Mouse (Mus musculus): ENCODE results near the gene Scfd2. TPM values are rescaled to one million over a fixed set of nuclear protein-coding genes. Genes with fewer than 3 reads are reported as not detected.

Scfd2 gene
- polyA plus RNA-seq, 1 experiment from 2014 or later, result 15.2 TPM

GRCm38 (mm10) chr5:74292050-74292449, 239.5 kb downstream of the Scfd2 start:
- no peaks in the 10 kb centered on the region for H3K36me3 ChIP-seq (ENCODE audit: control insufficient read depth, insufficient read depth, low read length)
- no peaks in the 10 kb centered on the region for H3K9me3 ChIP-seq (ENCODE audit: control insufficient read depth, low read length)
- ATAC-seq (ENCODE audit: low FRiP score, low TSS enrichment), result no peak
- 79% methylated on average over 2 of the region's 2 CpGs for WGBS
- TF ChIP-seq EP300 (optimal IDR thresholded peaks at IDR 0.05) (no peak), CTCF (IDR thresholded peaks at IDR 0.05; ENCODE audit: low read depth) (peak; percentile 60)
- no peaks in the 10 kb centered on the region for H3K27me3 ChIP-seq (ENCODE audit: control insufficient read depth, insufficient read depth, low read length)
- no peaks in the 10 kb centered on the region for H3K4me1 ChIP-seq (replicated peaks; ENCODE audit: control insufficient read depth, insufficient read depth)
- H3K4me2 ChIP-seq (replicated peaks; ENCODE audit: low read depth), result no peak overlapping the region
- no peak overlapping the region for H3K4me3 ChIP-seq (ENCODE audit: low read depth, low read length)
- DNase-seq (ENCODE audit: low spot score), result no peak
- no peak overlapping the region for H3K27ac ChIP-seq (replicated peaks)
- no peak overlapping the region for H3K9ac ChIP-seq (ENCODE audit: low read length)

GRCm38 (mm10) chr5:74291575-74291974, 240.0 kb downstream of the Scfd2 start:
- TF ChIP-seq EP300 (optimal IDR thresholded peaks at IDR 0.05) (no peak), CTCF (IDR thresholded peaks at IDR 0.05; ENCODE audit: low read depth) (no peak)
- H3K9ac ChIP-seq (ENCODE audit: low read length), result no peak overlapping the region
- no peak overlapping the region for H3K27ac ChIP-seq (replicated peaks)
- no peak for DNase-seq (ENCODE audit: low spot score)
- H3K36me3 ChIP-seq (ENCODE audit: control insufficient read depth, insufficient read depth, low read length), result no peaks in the 10 kb centered on the region
- no peaks in the 10 kb centered on the region for H3K9me3 ChIP-seq (ENCODE audit: control insufficient read depth, low read length)
- no peak overlapping the region for H3K4me3 ChIP-seq (ENCODE audit: low read depth, low read length)
- 63% methylated on average over 9 of the region's 9 CpGs for WGBS
- H3K27me3 ChIP-seq (ENCODE audit: control insufficient read depth, insufficient read depth, low read length), result no peaks in the 10 kb centered on the region
- no peak for ATAC-seq (ENCODE audit: low FRiP score, low TSS enrichment)
- no peaks in the 10 kb centered on the region for H3K4me1 ChIP-seq (replicated peaks; ENCODE audit: control insufficient read depth, insufficient read depth)
- H3K4me2 ChIP-seq (replicated peaks; ENCODE audit: low read depth), result no peak overlapping the region

GRCm38 (mm10) chr5:74289957-74290356, 241.6 kb downstream of the Scfd2 start:
- 76% methylated on average over 6 of the region's 6 CpGs for WGBS
- TF ChIP-seq EP300 (optimal IDR thresholded peaks at IDR 0.05) (no peak), CTCF (IDR thresholded peaks at IDR 0.05; ENCODE audit: low read depth) (no peak)
- no peak for DNase-seq (ENCODE audit: low spot score)

GRCm38 (mm10) chr5:74288206-74288605, 243.4 kb downstream of the Scfd2 start:
- Histone ChIP-seq H3K9me3 (ENCODE audit: control insufficient read depth, low read length) (no peaks in the 10 kb centered on the region), H3K4me3 (ENCODE audit: low read depth, low read length) (no peak overlapping the region), H3K27ac (replicated peaks) (no peak overlapping the region), H3K4me1 (replicated peaks; ENCODE audit: control insufficient read depth, insufficient read depth) (0 out of 2 replicates have a peak, but pooled peaks cover 3% of the 10 kb centered on the region), H3K4me2 (replicated peaks; ENCODE audit: low read depth) (no peak overlapping the region), H3K9ac (ENCODE audit: low read length) (no peak overlapping the region), H3K27me3 (ENCODE audit: control insufficient read depth, insufficient read depth, low read length) (no peaks in the 10 kb centered on the region), H3K36me3 (ENCODE audit: control insufficient read depth, insufficient read depth, low read length) (no peaks in the 10 kb centered on the region)
- TF ChIP-seq EP300 (optimal IDR thresholded peaks at IDR 0.05), result no peak
- no peak for TF ChIP-seq CTCF (IDR thresholded peaks at IDR 0.05; ENCODE audit: low read depth)
- ATAC-seq (ENCODE audit: low FRiP score, low TSS enrichment), result no peak
- no peak for DNase-seq (ENCODE audit: low spot score)
- 79% methylated on average over 2 of the region's 2 CpGs for WGBS

More at GRCm38 (mm10) chr5:74289957-74290356, 241.6 kb downstream of the Scfd2 start:
- H3K4me2 ChIP-seq (replicated peaks; ENCODE audit: low read depth), result no peak overlapping the region
- H3K9ac ChIP-seq (ENCODE audit: low read length), result no peak overlapping the region
- ATAC-seq (ENCODE audit: low FRiP score, low TSS enrichment), result no peak
- H3K27me3 ChIP-seq (ENCODE audit: control insufficient read depth, insufficient read depth, low read length), result no peaks in the 10 kb centered on the region
- H3K4me3 ChIP-seq (ENCODE audit: low read depth, low read length), result no peak overlapping the region
- 0 out of 2 replicates have a peak, but pooled peaks cover 3% of the 10 kb centered on the region for H3K4me1 ChIP-seq (replicated peaks; ENCODE audit: control insufficient read depth, insufficient read depth)
- no peaks in the 10 kb centered on the region for H3K9me3 ChIP-seq (ENCODE audit: control insufficient read depth, low read length)
- H3K36me3 ChIP-seq (ENCODE audit: control insufficient read depth, insufficient read depth, low read length), result no peaks in the 10 kb centered on the region
- H3K27ac ChIP-seq (replicated peaks), result no peak overlapping the region

GRCm38 (mm10) chr5:74286301-74286700, 245.3 kb downstream of the Scfd2 start:
- no peaks in the 10 kb centered on the region for H3K27me3 ChIP-seq (ENCODE audit: control insufficient read depth, insufficient read depth, low read length)
- 0 out of 2 replicates have a peak, but pooled peaks cover 3% of the 10 kb centered on the region for H3K4me1 ChIP-seq (replicated peaks; ENCODE audit: control insufficient read depth, insufficient read depth)
- H3K4me3 ChIP-seq (ENCODE audit: low read depth, low read length), result no peak overlapping the region
- no peaks in the 10 kb centered on the region for H3K9me3 ChIP-seq (ENCODE audit: control insufficient read depth, low read length)
- DNase-seq (ENCODE audit: low spot score) (no peak), ATAC-seq (ENCODE audit: low FRiP score, low TSS enrichment) (no peak)
- no peak overlapping the region for H3K27ac ChIP-seq (replicated peaks)
- H3K4me2 ChIP-seq (replicated peaks; ENCODE audit: low read depth), result no peak overlapping the region
- 81% methylated on average over 4 of the region's 4 CpGs for WGBS
- TF ChIP-seq CTCF (IDR thresholded peaks at IDR 0.05; ENCODE audit: low read depth) (no peak), EP300 (optimal IDR thresholded peaks at IDR 0.05) (no peak)
- H3K36me3 ChIP-seq (ENCODE audit: control insufficient read depth, insufficient read depth, low read length), result no peaks in the 10 kb centered on the region
- no peak overlapping the region for H3K9ac ChIP-seq (ENCODE audit: low read length)

- Histone ChIP-seq H3K4me3 (ENCODE audit: low read depth, low read length) (no peak overlapping the region), H3K27ac (replicated peaks) (no peak overlapping the region), H3K9me3 (ENCODE audit: control insufficient read depth, low read length) (no peaks in the 10 kb centered on the region), H3K27me3 (ENCODE audit: control insufficient read depth, insufficient read depth, low read length) (no peaks in the 10 kb centered on the region), H3K36me3 (ENCODE audit: control insufficient read depth, insufficient read depth, low read length) (no peaks in the 10 kb centered on the region), H3K9ac (ENCODE audit: low read length) (no peak overlapping the region), H3K4me2 (replicated peaks; ENCODE audit: low read depth) (no peak overlapping the region), H3K4me1 (replicated peaks; ENCODE audit: control insufficient read depth, insufficient read depth) (0 out of 2 replicates have a peak, but pooled peaks cover 3% of the 10 kb centered on the region)
- ATAC-seq (ENCODE audit: low FRiP score, low TSS enrichment), result no peak
- no peak for DNase-seq (ENCODE audit: low spot score)
- 62% methylated on average over 7 of the region's 7 CpGs for WGBS
- TF ChIP-seq CTCF (IDR thresholded peaks at IDR 0.05; ENCODE audit: low read depth), result no peak
- TF ChIP-seq EP300 (optimal IDR thresholded peaks at IDR 0.05), result no peak
These were observed 245.8 kb downstream of the Scfd2 start for GRCm38 (mm10) chr5:74285764-74286163.

Measured in stomach, postnatal 0 days (tissue).